Comparison of ENCODE assay signal across 13 mouse cellular contexts in the genomic region with DNA sequence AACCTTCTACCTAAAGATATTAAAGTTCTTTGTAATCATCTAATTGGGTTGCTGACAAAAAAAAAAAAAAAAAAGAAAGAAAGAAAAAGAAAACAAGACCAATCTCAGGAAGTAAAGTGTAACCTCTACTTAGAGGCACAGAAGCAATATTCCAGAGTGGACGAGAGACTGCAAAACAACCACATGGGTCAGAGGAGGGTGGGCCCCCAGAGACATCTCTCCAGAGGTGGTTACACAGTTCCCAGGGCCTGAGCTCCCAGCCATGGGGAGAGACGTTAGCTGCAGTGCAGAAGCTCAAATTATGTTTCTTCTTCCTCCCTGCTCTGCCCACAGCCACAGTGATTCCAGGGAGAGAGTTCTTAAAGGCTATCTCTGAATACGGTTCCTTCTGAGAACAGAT.
"Had no signal": no experiment of that assay in that cellular context is flagged by ENCODE, and none has a peak within 500 bp of the region (broad histone marks: within the 10 kb centered on the region; RNA-seq: fewer than 3 reads in every experiment).

No protein-coding gene starts in this region.

- H3K4me1 ChIP-seq: kidney, embryonic 15.5 days; liver, embryonic 13.5 days had no signal

- DNase-seq: kidney, adult 8-10 months; kidney, postnatal 10 days; kidney, postnatal 36 days; layer of hippocampus, postnatal 36 days; liver, embryonic 13.5 days; lung, adult 2 months; lung, postnatal 14 days; lung, postnatal 4 days; thymus, adult 18-20 months; thymus, postnatal 36 days had no signal

- H3K27ac ChIP-seq: kidney, embryonic 15.5 days; left cerebral cortex, adult 2 months; liver, embryonic 13.5 days; midbrain, embryonic 12.5 days had no signal

- H3K4me2 ChIP-seq: kidney, embryonic 15.5 days; liver, embryonic 13.5 days; midbrain, embryonic 12.5 days had no signal

- H3K36me3 ChIP-seq: kidney, embryonic 15.5 days; liver, embryonic 13.5 days; midbrain, embryonic 12.5 days had no signal

- H3K27me3 ChIP-seq: kidney, embryonic 15.5 days; liver, embryonic 13.5 days; midbrain, embryonic 12.5 days had no signal

- H3K9me3 ChIP-seq: kidney, embryonic 15.5 days; liver, embryonic 13.5 days; midbrain, embryonic 12.5 days had no signal

- H3K4me3 ChIP-seq: kidney, embryonic 15.5 days; left cerebral cortex, adult 2 months; liver, embryonic 13.5 days; midbrain, embryonic 12.5 days had no signal

- H3K9ac ChIP-seq: kidney, embryonic 15.5 days; liver, embryonic 13.5 days; midbrain, embryonic 12.5 days had no signal
